Mouse (Mus musculus) intestine, embryonic 16.5 days (tissue): ENCODE measurements at regions not wholly inside any gene's neighbourhood (a gene's known extent, or its start where the extent isn't known, plus 50 kb on each side); places are given as distances from the start of the nearest gene placed in this dataset.

ENCODE experiments used
- ATAC-seq: fragments of 200-750 bp; cut with Nextera tagmentation; 2 replicates; pipeline ENCODE4 v1.8.0; 2017; ENCODE audit warnings: moderate TSS enrichment, moderate library complexity
- H3K27ac ChIP-seq: fragments of 300-500 bp; sonication (generic); 2 replicates; pipeline ENCODE4 v1.5.1; 2014; ENCODE audit warnings: mild to moderate bottlenecking, low read length
- H3K27me3 ChIP-seq: fragments of 300-500 bp; sonication (generic); replicated peaks from 2 replicates; pipeline ENCODE4 v1.6.1; 2014; ENCODE audit warnings: low read length, control low read depth, mixed read lengths; ENCODE audit not compliant: control insufficient read depth, insufficient read depth
- H3K36me3 ChIP-seq: fragments of 300-500 bp; sonication (generic); 2 replicates; pipeline ENCODE4 v1.6.1; 2014; ENCODE audit warnings: low read length, control low read depth; ENCODE audit not compliant: control insufficient read depth, insufficient read depth
- H3K4me1 ChIP-seq: fragments of 300-500 bp; sonication (generic); 2 replicates; pipeline ENCODE4 v1.6.1; 2014; ENCODE audit warnings: low read length, control low read depth, mixed read lengths; ENCODE audit not compliant: control insufficient read depth, insufficient read depth
- H3K4me2 ChIP-seq: fragments of 300-500 bp; sonication (generic); 2 replicates; pipeline ENCODE4 v1.6.1; 2014; ENCODE audit warnings: low read depth, low read length, control low read depth
- H3K4me3 ChIP-seq: fragments of 300-500 bp; sonication (generic); 2 replicates; pipeline ENCODE4 v1.5.1; 2014; ENCODE audit warnings: mild to moderate bottlenecking, low read length
- H3K9ac ChIP-seq: fragments of 300-500 bp; sonication (generic); 2 replicates; pipeline ENCODE4 v1.6.1; 2014; ENCODE audit warnings: low read depth, low read length
- H3K9me3 ChIP-seq: fragments of 300-500 bp; sonication (generic); 2 replicates; pipeline ENCODE4 v1.6.1; 2016; ENCODE audit warnings: low read length, control low read depth; ENCODE audit not compliant: control insufficient read depth
- WGBS: fragments of 180-500 bp; shearing (Covaris S2); extraction: QIAGEN DNeasy Blood & Tissue Kit; methylation state at CpG from one replicate; pipeline ENCODE4 v1.1.7; 2014; 5-methylcytosine and 5-hydroxymethylcytosine counted together

GRCm38 (mm10) chr9:87784872-87785271 lies 53.8 kb upstream of the Tbx18 start:
- Histone ChIP-seq H3K27ac (no peak overlapping the region), H3K9ac (no peak overlapping the region), H3K36me3 (no peaks in the 10 kb centered on the region), H3K4me1 (no peaks in the 10 kb centered on the region), H3K4me3 (no peak overlapping the region), H3K9me3 (no peaks in the 10 kb centered on the region), H3K27me3 (no peaks in the 10 kb centered on the region), H3K4me2 (no peak overlapping the region)
- 74% methylated on average over 1 of the region's 1 CpGs for WGBS
- ATAC-seq, result no peak

- 67% methylated on average over 2 of the region's 2 CpGs for WGBS
- H3K9me3 ChIP-seq, result no peaks in the 10 kb centered on the region
- no peaks in the 10 kb centered on the region for H3K4me1 ChIP-seq
- no peak overlapping the region for H3K27ac ChIP-seq
- H3K9ac ChIP-seq, result no peak overlapping the region
- ATAC-seq, result no peak
- H3K4me3 ChIP-seq, result no peak overlapping the region
- no peak overlapping the region for H3K4me2 ChIP-seq
- H3K27me3 ChIP-seq, result no peaks in the 10 kb centered on the region
- H3K36me3 ChIP-seq, result no peaks in the 10 kb centered on the region
Observed at GRCm38 (mm10) chr9:87811746-87812145, 80.7 kb upstream of the Tbx18 start.

GRCm38 (mm10) chr9:87822276-87822675 lies 91.2 kb upstream of the Tbx18 start:
- no peak for ATAC-seq
- H3K27me3 ChIP-seq, result no peaks in the 10 kb centered on the region
- no peaks in the 10 kb centered on the region for H3K4me1 ChIP-seq
- 85% methylated on average over 5 of the region's 5 CpGs for WGBS
- H3K4me3 ChIP-seq, result no peak overlapping the region
- no peak overlapping the region for H3K27ac ChIP-seq
- H3K36me3 ChIP-seq, result no peaks in the 10 kb centered on the region
- no peak overlapping the region for H3K9ac ChIP-seq
- no peak overlapping the region for H3K4me2 ChIP-seq
- no peaks in the 10 kb centered on the region for H3K9me3 ChIP-seq

- no peak overlapping the region for H3K27ac ChIP-seq
- H3K4me3 ChIP-seq, result no peak overlapping the region
- WGBS, result 71% methylated on average over 8 of the region's 8 CpGs
- no peaks in the 10 kb centered on the region for H3K9me3 ChIP-seq
- no peaks in the 10 kb centered on the region for H3K27me3 ChIP-seq
- no peaks in the 10 kb centered on the region for H3K36me3 ChIP-seq
- no peak overlapping the region for H3K4me2 ChIP-seq
- no peak for ATAC-seq
- no peaks in the 10 kb centered on the region for H3K4me1 ChIP-seq
- no peak overlapping the region for H3K9ac ChIP-seq
Observed at GRCm38 (mm10) chr9:87824691-87825230, 93.7 kb upstream of the Tbx18 start.

- WGBS, result 47% methylated on average over 6 of the region's 6 CpGs
- Histone ChIP-seq H3K9me3 (no peaks in the 10 kb centered on the region), H3K36me3 (no peaks in the 10 kb centered on the region), H3K9ac (no peak overlapping the region), H3K27ac (no peak overlapping the region), H3K4me1 (no peaks in the 10 kb centered on the region), H3K4me3 (no peak overlapping the region), H3K27me3 (no peaks in the 10 kb centered on the region), H3K4me2 (no peak overlapping the region)
- ATAC-seq, result no peak
Observed at GRCm38 (mm10) chr9:87843898-87844297, 112.8 kb upstream of the Tbx18 start.

GRCm38 (mm10) chr9:87844453-87844852 lies 113.4 kb upstream of the Tbx18 start:
- no peaks in the 10 kb centered on the region for H3K27me3 ChIP-seq
- no peak for ATAC-seq
- no peak overlapping the region for H3K9ac ChIP-seq
- H3K9me3 ChIP-seq, result no peaks in the 10 kb centered on the region
- no peak overlapping the region for H3K4me3 ChIP-seq
- H3K4me1 ChIP-seq, result no peaks in the 10 kb centered on the region
- WGBS, result 65% methylated on average over 2 of the region's 2 CpGs
- H3K27ac ChIP-seq, result no peak overlapping the region
- H3K4me2 ChIP-seq, result no peak overlapping the region
- no peaks in the 10 kb centered on the region for H3K36me3 ChIP-seq

GRCm38 (mm10) chr9:87848882-87849281 lies 117.8 kb upstream of the Tbx18 start:
- 63% methylated on average over 5 of the region's 5 CpGs for WGBS
- no peak for ATAC-seq
- H3K4me3 ChIP-seq, result no peak overlapping the region

GRCm38 (mm10) chr9:87850133-87850532 lies 119.1 kb upstream of the Tbx18 start:
- Histone ChIP-seq H3K27ac (no peak overlapping the region), H3K4me3 (no peak overlapping the region), H3K9ac (no peak overlapping the region), H3K9me3 (no peaks in the 10 kb centered on the region), H3K36me3 (no peaks in the 10 kb centered on the region), H3K4me1 (no peaks in the 10 kb centered on the region), H3K4me2 (no peak overlapping the region), H3K27me3 (no peaks in the 10 kb centered on the region)
- WGBS, result 90% methylated on average over 1 of the region's 1 CpGs
- no peak for ATAC-seq

More at GRCm38 (mm10) chr9:87848882-87849281, 117.8 kb upstream of the Tbx18 start:
- no peaks in the 10 kb centered on the region for H3K9me3 ChIP-seq
- H3K27me3 ChIP-seq, result no peaks in the 10 kb centered on the region
- H3K36me3 ChIP-seq, result no peaks in the 10 kb centered on the region
- H3K4me1 ChIP-seq, result no peaks in the 10 kb centered on the region
- no peak overlapping the region for H3K27ac ChIP-seq
- H3K4me2 ChIP-seq, result no peak overlapping the region
- no peak overlapping the region for H3K9ac ChIP-seq

- Histone ChIP-seq H3K4me2 (no peak overlapping the region), H3K4me3 (no peak overlapping the region), H3K9ac (no peak overlapping the region), H3K27ac (no peak overlapping the region), H3K27me3 (no peaks in the 10 kb centered on the region), H3K36me3 (no peaks in the 10 kb centered on the region), H3K4me1 (no peaks in the 10 kb centered on the region), H3K9me3 (no peaks in the 10 kb centered on the region)
- 49% methylated on average over 1 of the region's 1 CpGs for WGBS
- ATAC-seq, result no peak
Observed at GRCm38 (mm10) chr9:87861588-87861987, 130.5 kb upstream of the Tbx18 start.

GRCm38 (mm10) chr9:87865236-87865635 lies 134.2 kb upstream of the Tbx18 start:
- 88% methylated on average over 6 of the region's 6 CpGs for WGBS
- Histone ChIP-seq H3K4me2 (no peak overlapping the region), H3K27ac (no peak overlapping the region), H3K36me3 (no peaks in the 10 kb centered on the region), H3K4me3 (no peak overlapping the region), H3K9me3 (no peaks in the 10 kb centered on the region), H3K9ac (no peak overlapping the region), H3K4me1 (no peaks in the 10 kb centered on the region), H3K27me3 (no peaks in the 10 kb centered on the region)
- ATAC-seq, result no peak
